13 mouse cellular contexts compared by ENCODE assay signal in the genomic region with DNA sequence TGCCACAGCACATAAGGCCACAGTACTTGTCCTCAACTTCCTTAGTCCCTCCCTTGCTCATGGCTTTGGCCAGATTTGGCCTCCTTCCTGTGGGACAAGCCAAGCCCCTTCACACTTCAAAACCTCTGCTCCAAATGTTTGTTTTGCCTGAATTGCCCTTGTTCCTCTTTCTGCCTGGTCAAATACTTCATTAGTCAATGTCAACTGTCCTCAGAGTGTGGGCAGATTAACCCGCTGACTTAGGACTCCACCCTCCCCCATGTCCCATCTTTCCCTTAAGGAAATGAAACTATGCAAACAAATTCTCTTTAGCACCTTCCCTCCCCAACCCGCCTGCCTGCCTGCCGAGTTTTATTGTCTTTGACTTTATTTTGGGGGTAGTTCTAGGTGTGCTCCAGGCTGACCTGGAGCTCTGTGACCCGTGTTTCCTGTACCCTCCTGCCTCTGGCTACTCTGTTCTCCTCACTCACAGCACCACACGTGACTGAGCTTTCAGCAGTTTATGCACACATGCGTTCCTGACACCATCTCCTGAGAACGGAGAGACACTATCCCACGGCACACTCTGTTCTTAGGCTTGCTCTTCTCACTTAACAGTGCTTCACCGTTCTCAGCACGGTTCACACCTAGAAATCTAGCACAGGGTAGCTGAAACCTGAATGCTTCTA. TPM values are rescaled to one million over a fixed set of nuclear protein-coding genes. Genes with fewer than 3 reads are reported as not detected.
A peak's percentile ranks its signal among the peaks of the same experiment; 100 is the strongest.
DNase-seq lines count a peak whose midpoint lies in the region; ATAC-seq and TF ChIP-seq lines count a peak whose summit lies in the region.
"Had no signal": no experiment of that assay in that cellular context is flagged by ENCODE, and none has a peak within 500 bp of the region (broad histone marks: within the 10 kb centered on the region; RNA-seq: fewer than 3 reads in every experiment).

No protein-coding gene starts in this region.

- no peaks in the 10 kb centered on the region for H3K27me3 ChIP-seq in liver, adult 2 months (ENCODE audit: control insufficient read depth, insufficient read depth, low read length)
- H3K27me3 ChIP-seq in lung, embryonic 14.5 days (ENCODE audit: insufficient read depth, low read length) = no peaks in the 10 kb centered on the region
- H3K27me3 ChIP-seq in small intestine, adult 2 months (ENCODE audit: control insufficient read depth, insufficient read depth, low read length) = no peaks in the 10 kb centered on the region

- 47% methylated on average over 10 of the region's 10 CpGs for WGBS in liver, adult 2 months
- WGBS in lung, embryonic 14.5 days = 26% methylated on average over 10 of the region's 10 CpGs
- WGBS in small intestine, adult 2 months = 18% methylated on average over 10 of the region's 10 CpGs

- no peak for TF ChIP-seq POLR2A in liver, adult 2 months (IDR thresholded peaks at IDR 0.05; ENCODE audit: extremely low read depth, insufficient read depth, low read length)
- no peak for TF ChIP-seq POLR2A in small intestine, adult 2 months (IDR thresholded peaks at IDR 0.05; ENCODE audit: low read depth, low read length)

- no peak overlapping the region for H3K4me3 ChIP-seq in liver, adult 2 months (ENCODE audit: insufficient read depth, low read depth, low read length)
- no peak overlapping the region for H3K4me3 ChIP-seq in lung, embryonic 14.5 days (ENCODE audit: low read depth, low read length)
- H3K4me3 ChIP-seq in small intestine, adult 2 months (ENCODE audit: low read depth, low read length) = no peak overlapping the region

- ATAC-seq in granulocyte monocyte progenitor cell, adult 5-6 weeks (replicated peaks; ENCODE audit: poor library complexity, severe bottlenecking) = peak; percentile 95
- peak; percentile 19; the same call in 1 of the 2 replicates for ATAC-seq in lung, embryonic 14.5 days (ENCODE audit: insufficient read depth)

- H3K4me1 ChIP-seq in liver, adult 2 months (ENCODE audit: control insufficient read depth, insufficient read depth, low read length) = no peaks in the 10 kb centered on the region
- H3K4me1 ChIP-seq in lung, embryonic 14.5 days (ENCODE audit: insufficient read depth) = peaks cover 7% of the 10 kb centered on the region; the same call in 1 of the 2 replicates
- H3K4me1 ChIP-seq in small intestine, adult 2 months (ENCODE audit: control insufficient read depth, insufficient read depth, insufficient read length, low read length) = peaks cover 9% of the 10 kb centered on the region; the same call in 1 of the 2 replicates

- H3K36me3 ChIP-seq in liver, adult 2 months (ENCODE audit: control insufficient read depth, insufficient read depth, low read length) = peaks cover 11% of the 10 kb centered on the region; the same call in 1 of the 2 replicates
- H3K36me3 ChIP-seq in lung, embryonic 14.5 days (ENCODE audit: insufficient read depth) = peaks cover 67% of the 10 kb centered on the region
- peaks cover 48% of the 10 kb centered on the region for H3K36me3 ChIP-seq in small intestine, adult 2 months (ENCODE audit: control insufficient read depth, insufficient read depth, low read length)

- no peak overlapping the region for H3K4me2 ChIP-seq in lung, embryonic 14.5 days

- H3K9ac ChIP-seq in liver, adult 2 months (ENCODE audit: low read depth, low read length) = no peak overlapping the region
- no peak overlapping the region for H3K9ac ChIP-seq in lung, embryonic 14.5 days

- intact Hi-C loops in left cerebral cortex, postnatal 14 days (cut with DNase I) = no loop called here

- no peak for TF ChIP-seq CTCF in liver, adult 2 months (IDR thresholded peaks at IDR 0.05; ENCODE audit: low read depth, low read length)
- TF ChIP-seq CTCF in lung, embryonic 14.5 days (IDR thresholded peaks at IDR 0.05; ENCODE audit: low read depth) = no peak
- no peak for TF ChIP-seq CTCF in small intestine, adult 2 months (IDR thresholded peaks at IDR 0.05; ENCODE audit: extremely low read depth, insufficient read length, insufficient replicate concordance, low read depth, low read length)

- no peaks in the 10 kb centered on the region for H3K9me3 ChIP-seq in lung, embryonic 14.5 days (ENCODE audit: low read depth, low read length)

- DNase-seq in liver, adult 2 months (ENCODE audit: extremely low read depth, low read depth, low spot score) = peak; percentile 52
- DNase-seq in liver = no peak
- peak; percentile 62 for DNase-seq in lung, embryonic 14.5 days
- no peak for DNase-seq in left cerebral cortex, postnatal 14 days (ENCODE audit: low spot score in 2 of 2)
- DNase-seq in adrenal gland, postnatal 4 days (ENCODE audit: low spot score in 2 of 2) = no peak
- DNase-seq in thymus, adult 18-20 months = no peak
- DNase-seq: adrenal gland, postnatal 36 days; heart, postnatal 4 days; layer of hippocampus, postnatal 36 days; midbrain, embryonic 14.5 days; thymus, postnatal 4 days had no signal

- peak overlapping the region; percentile 26; the same call in 1 of the 2 replicates for H3K27ac ChIP-seq in liver, adult 2 months (replicated peaks; ENCODE audit: insufficient read depth, low read depth, low read length)
- H3K27ac ChIP-seq in lung, embryonic 14.5 days (ENCODE audit: low read depth) = peak overlapping the region; percentile 15; the same call in 1 of the 2 replicates
- H3K27ac ChIP-seq in small intestine, adult 2 months (ENCODE audit: insufficient read depth, low read depth, low read length) = peak overlapping the region; percentile 56

- H3K79me2 ChIP-seq in liver, adult 2 months (ENCODE audit: control insufficient read depth, insufficient read depth, low read length) = no peaks in the 10 kb centered on the region

RNA-seq across cellular contexts. Expression of gene Tet3, which starts 23.7 kb away (rescaled TPM):
- total RNA-seq in liver, adult 2 months (2014; rRNA removed) = 4.6 and 6.6 TPM in 2 replicates
- 3.5 and 4.5 TPM in 2 replicates for polyA plus RNA-seq in liver, adult 2 months (2012; rRNA removed)
- total RNA-seq in granulocyte monocyte progenitor cell, adult 5-6 weeks (2014; fragmentation: Nextera tagmentation) = 35.6 and 46.9 TPM in 2 replicates
- 13.4 and 17.5 TPM in 2 replicates for total RNA-seq in granulocyte monocyte progenitor cell, adult 5-6 weeks (2017)
- 34.4 and 36.9 TPM in 2 replicates for polyA plus RNA-seq in lung, embryonic 14.5 days (2014; fragmentation: Nextera tagmentation; extraction: Ambion mirVana)
- 9.0 and 15.4 TPM in 2 replicates for polyA plus RNA-seq in small intestine, adult 2 months (2012; rRNA removed)
- total RNA-seq in left cerebral cortex, postnatal 14 days (2021) = 100 to 1,000 TPM; 106 to 114 TPM
- 10 to 100 TPM; 79.0 to 79.5 TPM for total RNA-seq in adrenal gland, postnatal 4 days (2021)

RNA-seq across cellular contexts. Expression of gene Dguok, which starts 24.2 kb away (rescaled TPM):
- 17.4 and 21.8 TPM in 2 replicates for total RNA-seq in liver, adult 2 months (2014; rRNA removed)
- polyA plus RNA-seq in liver, adult 2 months (2012; rRNA removed) = 23.5 and 24.9 TPM in 2 replicates
- 28.1 and 49.2 TPM in 2 replicates for total RNA-seq in granulocyte monocyte progenitor cell, adult 5-6 weeks (2014; fragmentation: Nextera tagmentation)
- total RNA-seq in granulocyte monocyte progenitor cell, adult 5-6 weeks (2017) = 19.6 and 29.3 TPM in 2 replicates
- 69.7 and 71.1 TPM in 2 replicates for polyA plus RNA-seq in lung, embryonic 14.5 days (2014; fragmentation: Nextera tagmentation; extraction: Ambion mirVana)
- polyA plus RNA-seq in small intestine, adult 2 months (2012; rRNA removed) = 12.4 and 19.7 TPM in 2 replicates
- 10 to 100 TPM; 21.8 to 22.9 TPM for total RNA-seq in left cerebral cortex, postnatal 14 days (2021)
- 10 to 100 TPM; 46.9 to 53.4 TPM for total RNA-seq in adrenal gland, postnatal 4 days (2021)

RNA-seq across cellular contexts. Expression of gene Actg2, which starts 53.5 kb away (rescaled TPM):
- total RNA-seq in liver, adult 2 months (2014; rRNA removed) = 0.28 and 0.40 TPM in 2 replicates
- 1.1 and 1.2 TPM in 2 replicates for polyA plus RNA-seq in liver, adult 2 months (2012; rRNA removed)
- total RNA-seq in granulocyte monocyte progenitor cell, adult 5-6 weeks (2014; fragmentation: Nextera tagmentation) = not detected in 2 replicates
- total RNA-seq in granulocyte monocyte progenitor cell, adult 5-6 weeks (2017) = not detected in 2 replicates
- polyA plus RNA-seq in lung, embryonic 14.5 days (2014; fragmentation: Nextera tagmentation; extraction: Ambion mirVana) = 204 and 205 TPM in 2 replicates
- polyA plus RNA-seq in small intestine, adult 2 months (2012; rRNA removed) = 316 and 353 TPM in 2 replicates
- under 1 TPM; 0.66 to 0.88 TPM for total RNA-seq in left cerebral cortex, postnatal 14 days (2021)
- total RNA-seq in adrenal gland, postnatal 4 days (2021) = 1 to 10 TPM; 3.1 to 4.3 TPM
- total RNA-seq: layer of hippocampus, postnatal 36 days had no signal

Comparison
In these comparisons a context has a peak if more than half of its experiments do, and no peak if none do; other contexts are left out.
1. DNase-seq: peak in liver, adult 2 months (single experiment) and lung, embryonic 14.5 days (single experiment); none in liver (single experiment), left cerebral cortex, postnatal 14 days (0 of 2), adrenal gland, postnatal 4 days (0 of 2) and thymus, adult 18-20 months (0 of 2).
2. Peak in every context shown above with its lines, with median percentiles within 50 percentile points of each other: H3K27ac ChIP-seq.